Mouse (Mus musculus) brain, embryonic 14.5 days (tissue): ENCODE data around the gene Sh3bp2.

Experiments used
- CTCF ChIP-seq: fragments of 200-500 bp; IDR thresholded peaks from 2 replicates; pipeline ENCODE4 v1.5.1; 2012; ENCODE audit warnings: inconsistent platforms, mild to moderate bottlenecking, moderate library complexity, borderline replicate concordance; ENCODE audit not compliant: insufficient read depth, insufficient read length; ENCODE audit errors: extremely low read depth
- POLR2A ChIP-seq: fragments of 200-500 bp; IDR thresholded peaks from 2 replicates; pipeline ENCODE4 v1.6.1; 2012; ENCODE audit warnings: mild to moderate bottlenecking, inconsistent platforms, borderline replicate concordance; ENCODE audit not compliant: poor library complexity, insufficient read depth, insufficient read length, severe bottlenecking; ENCODE audit errors: extremely low read depth

DNA sequence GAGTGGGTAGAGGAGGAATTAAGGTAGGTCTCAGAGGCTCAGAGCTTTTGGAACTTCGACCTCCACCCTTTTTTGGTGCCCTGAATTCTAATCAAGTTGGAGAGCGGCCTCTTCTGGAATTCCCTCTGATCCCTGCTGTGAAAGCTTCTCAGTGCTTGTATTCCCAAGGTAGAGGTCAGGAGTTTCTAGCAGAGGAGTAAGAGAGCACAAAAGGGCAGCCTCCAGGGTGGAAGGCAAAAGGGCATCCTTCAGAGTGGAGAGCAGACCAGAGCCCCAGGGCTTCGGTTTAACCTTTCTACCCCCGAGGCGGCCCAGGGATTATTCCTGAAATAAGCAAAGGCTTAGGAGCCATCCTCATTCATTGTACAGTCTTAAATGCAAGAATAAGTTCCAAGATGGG, 64.4 kb downstream of the Sh3bp2 start:
- no peak for TF ChIP-seq POLR2A
- no peak for TF ChIP-seq CTCF
